ENCODE assay signal across 8 mouse cellular contexts in genomic region chr7:3703879-3704441, GRCm38 (mm10). TPM values are rescaled to one million over a fixed set of nuclear protein-coding genes. Genes with fewer than 3 reads are reported as not detected.
DNase-seq lines count a peak whose midpoint lies in the region; ATAC-seq lines count a peak whose summit lies in the region.

Rps9 (plus strand) TSS chr7:3703993.

- peak; percentile 90 for ATAC-seq in inflammation-experienced regulatory T-cells, adult 6 months
- peak; percentile 81 for ATAC-seq in megakaryocyte-erythroid progenitor cell, adult 5-6 weeks (replicated peaks; ENCODE audit: low FRiP score, low TSS enrichment, poor library complexity, severe bottlenecking)

- intact Hi-C loops in gastrocnemius, postnatal 14 days (cut with DNase I; ENCODE audit: low total_unique reads), result no loop called here
- intact Hi-C loops in left cerebral cortex, postnatal 10 days (cut with DNase I), result loop anchor here (10.0 kb wide), 1 partner anchor 731 kb away; no protein-coding TSS in a partner anchor

- DNase-seq in adrenal gland, adult (ENCODE audit: inconsistent age in 2 of 2, low spot score in 1 of 2), result peak; percentile 95 to 99
- peak; percentile 98 for DNase-seq in embryo, embryonic 10.5 days (ENCODE audit: low spot score)
- peak; percentile 94 for DNase-seq in gastrocnemius, postnatal 14 days
- DNase-seq in left cerebral cortex, postnatal 10 days (ENCODE audit: extremely low spot score in 1 of 2, low spot score in 2 of 2), result peak; percentile 97 to 98
- peak; percentile 96 for DNase-seq in right cerebral cortex, postnatal 25 days
- DNase-seq in urinary bladder, postnatal 4 days (ENCODE audit: low spot score in 2 of 2), result peak; percentile 92 to 97

RNA-seq across cellular contexts. Expression of gene Rps9, which starts in this region (rescaled TPM):
- 100 to 1,000 TPM; 561 to 608 TPM for total RNA-seq in gastrocnemius, postnatal 14 days (2021)
- 1,000 to 10,000 TPM; 2,959 to 5,702 (median 4,871) TPM for polyA plus RNA-seq in inflammation-experienced regulatory T-cells, adult 6 months (2017; shearing (Covaris generic))
- total RNA-seq in left cerebral cortex, postnatal 10 days (2021), result 100 to 1,000 TPM; 460 to 465 TPM
- 3,542 and 4,029 TPM in 2 replicates for total RNA-seq in megakaryocyte-erythroid progenitor cell, adult 5-6 weeks (2014; fragmentation: Nextera tagmentation)
- 1,380 and 1,558 TPM in 2 replicates for total RNA-seq in megakaryocyte-erythroid progenitor cell, adult 5-6 weeks (2017)

Comparison
In these comparisons a context has a peak if more than half of its experiments do, and no peak if none do; other contexts are left out.
1. Peak in every context shown above with its lines: DNase-seq and ATAC-seq.